Mouse (Mus musculus): Measurements from ENCODE around the gene Mvk. TPM values are rescaled to one million over a fixed set of nuclear protein-coding genes. Genes with fewer than 3 reads are reported as not detected.

Mvk gene
- polyA plus RNA-seq, 1 experiment: 131 TPM

DNA sequence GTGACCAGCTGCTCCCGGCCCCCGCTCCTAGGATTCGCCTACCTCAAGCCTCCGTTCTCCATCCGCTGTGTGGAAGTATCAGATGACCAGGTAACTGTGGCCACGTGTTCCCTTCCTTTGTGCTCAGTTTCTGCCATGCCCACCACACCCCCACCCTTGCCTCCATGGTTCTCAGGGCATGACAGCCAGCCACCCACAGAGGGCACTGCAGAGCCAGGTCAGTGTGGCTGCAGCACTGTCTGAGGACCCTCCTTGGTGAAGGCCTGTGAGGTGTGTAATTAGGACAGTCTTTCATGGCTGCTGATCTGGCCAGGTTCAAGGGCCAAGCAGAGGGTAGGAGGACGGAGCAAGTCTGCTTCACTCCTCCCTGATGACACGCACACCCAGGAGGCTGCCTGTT, 25.5 kb upstream of the Mvk start:
- H3K4me3 ChIP-seq (replicated peaks): no peak overlapping the region
- peaks cover 93% of the 10 kb centered on the region for H3K36me3 ChIP-seq (replicated peaks; ENCODE audit: low read length)

DNA sequence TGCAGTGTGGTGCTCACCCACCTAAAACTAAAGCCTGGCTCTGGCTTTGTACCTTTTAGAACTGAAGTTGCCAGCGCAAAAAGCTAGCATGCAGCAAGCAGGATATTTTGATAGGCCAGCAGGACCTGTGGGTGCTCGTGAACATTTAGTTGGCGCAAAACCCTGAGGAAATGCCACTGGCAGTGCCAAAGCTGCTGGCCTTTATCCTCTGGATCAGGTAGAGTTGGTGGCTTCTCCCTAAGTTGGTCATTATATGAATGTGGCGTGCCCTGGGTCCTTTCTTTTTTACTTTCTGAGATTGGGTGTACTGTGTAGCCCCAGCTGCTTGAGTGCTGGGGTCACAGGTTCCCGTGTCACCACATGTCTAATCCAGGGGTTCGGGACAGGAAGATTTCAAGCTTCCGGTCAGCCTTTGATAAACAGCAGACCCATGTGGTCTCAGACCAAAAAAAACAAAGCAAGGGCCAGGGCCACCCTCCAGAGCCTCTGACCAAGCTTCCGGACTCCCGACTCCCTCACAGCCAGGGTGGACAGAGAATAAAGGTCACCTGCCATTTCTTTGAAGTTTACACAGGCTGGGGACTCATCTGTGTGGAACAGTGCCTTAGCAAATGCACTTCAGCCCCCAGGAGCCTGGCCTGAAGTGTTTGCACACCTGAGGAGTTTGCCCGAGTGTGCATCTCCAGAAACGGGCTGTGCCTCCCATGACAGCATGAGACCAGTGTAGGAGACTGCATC, 22.3 kb upstream of the Mvk start:
- H3K4me3 ChIP-seq (replicated peaks): no peak overlapping the region
- TF ChIP-seq GATA1 (IDR thresholded peaks at IDR 0.05; ENCODE audit: borderline replicate concordance, low read length): no peak
- no peak for TF ChIP-seq FLI1 (IDR thresholded peaks at IDR 0.05; ENCODE audit: low read length)
- H3K27me3 ChIP-seq (replicated peaks): peaks cover 2% of the 10 kb centered on the region
- no peaks in the 10 kb centered on the region for H3K9me3 ChIP-seq
- H3K4me1 ChIP-seq: peaks cover 9% of the 10 kb centered on the region
- H3K36me3 ChIP-seq (replicated peaks; ENCODE audit: low read length): peaks cover 61% of the 10 kb centered on the region

More for the DNA sequence above, 25.5 kb upstream of the Mvk start:
- Histone ChIP-seq H3K4me1 (peaks cover 17% of the 10 kb centered on the region), H3K27me3 (replicated peaks) (no peaks in the 10 kb centered on the region), H3K9me3 (no peaks in the 10 kb centered on the region)
- TF ChIP-seq GATA1 (IDR thresholded peaks at IDR 0.05; ENCODE audit: borderline replicate concordance, low read length) (no peak), FLI1 (IDR thresholded peaks at IDR 0.05; ENCODE audit: low read length) (no peak)

DNA sequence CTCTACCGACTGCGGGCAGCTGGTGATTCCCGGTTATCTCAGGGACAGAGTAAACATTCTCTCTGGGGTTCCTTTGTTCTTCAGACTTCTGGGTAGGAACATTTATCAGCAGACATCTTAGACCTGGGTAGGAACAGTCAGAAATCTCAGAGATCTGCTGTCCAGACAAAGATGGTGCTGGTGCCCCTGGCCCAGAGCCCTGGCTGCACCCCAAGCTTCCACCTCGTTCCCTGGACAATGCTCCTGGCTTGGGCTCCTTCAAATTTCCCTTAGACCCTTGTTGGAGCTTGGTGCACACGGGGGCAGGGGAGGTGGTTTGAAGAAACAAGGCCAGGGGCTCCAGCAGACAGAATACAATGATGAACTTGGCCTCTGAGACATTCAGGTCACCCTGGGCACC, 21.5 kb upstream of the Mvk start:
- H3K27me3 ChIP-seq (replicated peaks): peaks cover 4% of the 10 kb centered on the region
- peaks cover 1% of the 10 kb centered on the region for H3K4me1 ChIP-seq
- H3K36me3 ChIP-seq (replicated peaks; ENCODE audit: low read length): peaks cover 53% of the 10 kb centered on the region
- no peak for TF ChIP-seq FLI1 (IDR thresholded peaks at IDR 0.05; ENCODE audit: low read length)
- TF ChIP-seq GATA1 (IDR thresholded peaks at IDR 0.05; ENCODE audit: borderline replicate concordance, low read length): no peak
- H3K9me3 ChIP-seq: no peaks in the 10 kb centered on the region
- no peak overlapping the region for H3K4me3 ChIP-seq (replicated peaks)

DNA sequence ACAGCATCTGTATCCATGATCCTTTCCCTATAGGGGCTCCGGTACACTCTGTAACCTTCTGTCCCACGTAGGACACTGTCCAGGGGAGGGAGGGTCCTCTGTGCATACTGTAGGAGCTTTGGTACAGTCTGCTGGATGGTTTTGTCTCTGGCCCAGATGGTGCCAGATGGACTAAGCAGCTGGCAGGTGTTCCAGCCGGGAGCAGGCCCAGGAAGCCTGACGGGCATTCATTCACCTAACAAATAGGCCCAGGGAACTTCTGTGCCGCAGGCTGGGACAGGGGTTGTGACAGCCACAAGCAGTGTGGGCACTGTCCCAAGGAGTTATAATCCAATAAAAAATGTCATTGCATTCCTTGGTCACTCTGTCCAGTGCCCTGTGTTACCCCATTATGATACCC, 20.1 kb upstream of the Mvk start:
- no peak for TF ChIP-seq FLI1 (IDR thresholded peaks at IDR 0.05; ENCODE audit: low read length)
- no peak for TF ChIP-seq GATA1 (IDR thresholded peaks at IDR 0.05; ENCODE audit: borderline replicate concordance, low read length)
- Histone ChIP-seq H3K36me3 (replicated peaks; ENCODE audit: low read length) (peaks cover 39% of the 10 kb centered on the region), H3K4me3 (replicated peaks) (no peak overlapping the region)

DNA sequence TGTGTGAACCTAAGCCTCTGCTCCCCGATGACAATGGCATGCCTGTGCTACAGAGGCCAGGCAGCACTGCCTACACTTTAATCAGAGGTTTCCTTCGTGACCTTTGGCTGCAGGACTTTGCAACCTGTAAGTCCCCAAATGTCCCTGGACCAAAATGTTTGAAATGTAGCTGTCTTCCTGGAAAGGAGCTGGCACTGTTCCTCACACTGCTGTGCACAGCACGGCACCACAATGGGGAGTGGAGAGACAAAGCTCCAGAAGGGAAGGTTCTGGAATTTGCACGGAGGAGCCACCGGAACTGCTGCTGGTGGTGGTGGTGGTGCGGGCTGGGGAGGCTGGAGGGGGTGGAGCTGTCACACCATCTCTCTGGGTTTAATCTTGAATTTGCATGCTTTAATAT, 17.3 kb upstream of the Mvk start:
- Histone ChIP-seq H3K36me3 (replicated peaks; ENCODE audit: low read length) (peaks cover 11% of the 10 kb centered on the region), H3K4me3 (replicated peaks) (no peak overlapping the region), H3K9me3 (no peaks in the 10 kb centered on the region), H3K27me3 (replicated peaks) (peaks cover 26% of the 10 kb centered on the region), H3K4me1 (no peaks in the 10 kb centered on the region; the same call in 1 of the 2 replicates)
- TF ChIP-seq GATA1 (IDR thresholded peaks at IDR 0.05; ENCODE audit: borderline replicate concordance, low read length) (no peak), FLI1 (IDR thresholded peaks at IDR 0.05; ENCODE audit: low read length) (no peak)

More for the DNA sequence above, 20.1 kb upstream of the Mvk start:
- Histone ChIP-seq H3K9me3 (no peaks in the 10 kb centered on the region), H3K27me3 (replicated peaks) (peaks cover 17% of the 10 kb centered on the region), H3K4me1 (no peaks in the 10 kb centered on the region; the same call in 1 of the 2 replicates)

DNA sequence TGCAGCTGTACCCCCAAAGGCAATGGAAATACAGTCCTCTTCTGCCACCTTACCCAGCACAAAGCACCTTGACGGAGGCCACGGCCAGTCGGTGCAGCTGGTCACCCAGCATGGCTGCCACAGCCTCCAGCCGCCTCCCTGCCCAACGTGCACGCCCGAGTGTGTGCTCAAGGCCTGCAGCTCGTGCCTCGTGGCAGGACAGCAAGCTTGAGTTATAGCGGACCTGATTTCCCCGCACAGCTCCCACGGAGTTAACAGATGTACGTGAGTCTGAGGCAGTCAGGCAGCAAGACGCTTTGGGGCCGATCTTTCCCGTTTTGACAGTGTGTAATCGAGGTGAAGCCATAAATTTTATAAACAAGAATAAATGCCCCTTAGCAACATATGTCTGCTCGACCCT, 15.4 kb upstream of the Mvk start:
- no peak overlapping the region for H3K4me3 ChIP-seq (replicated peaks)
- no peak for TF ChIP-seq GATA1 (IDR thresholded peaks at IDR 0.05; ENCODE audit: borderline replicate concordance, low read length)
- H3K9me3 ChIP-seq: no peaks in the 10 kb centered on the region
- H3K4me1 ChIP-seq: no peaks in the 10 kb centered on the region; the same call in 1 of the 2 replicates
- H3K36me3 ChIP-seq (replicated peaks; ENCODE audit: low read length): peaks cover 10% of the 10 kb centered on the region
- peaks cover 26% of the 10 kb centered on the region for H3K27me3 ChIP-seq (replicated peaks)

DNA sequence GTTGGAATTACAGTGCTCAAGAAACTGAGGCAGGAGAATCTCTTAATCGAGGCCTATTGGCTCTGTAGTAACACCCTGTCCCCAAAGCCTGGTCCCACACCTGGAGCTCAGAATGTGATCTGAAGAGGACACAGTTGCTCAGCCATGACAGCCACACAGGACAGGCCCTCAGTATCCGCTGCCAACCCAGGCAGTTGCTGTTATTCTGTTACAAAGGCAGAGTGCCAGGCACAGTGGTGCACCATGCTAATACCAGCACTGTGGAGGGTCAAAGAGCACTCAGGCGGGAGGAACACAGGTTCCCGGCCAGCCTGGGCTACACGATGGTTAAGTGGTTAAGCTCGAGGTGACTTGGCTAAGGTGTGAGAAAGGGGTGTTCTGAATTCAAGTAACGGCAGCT, 14.3 kb upstream of the Mvk start:
- no peak overlapping the region for H3K4me3 ChIP-seq (replicated peaks)
- TF ChIP-seq FLI1 (IDR thresholded peaks at IDR 0.05; ENCODE audit: low read length): no peak
- no peak for TF ChIP-seq GATA1 (IDR thresholded peaks at IDR 0.05; ENCODE audit: borderline replicate concordance, low read length)
- H3K4me1 ChIP-seq: no peaks in the 10 kb centered on the region; the same call in 1 of the 2 replicates
- peaks cover 21% of the 10 kb centered on the region for H3K36me3 ChIP-seq (replicated peaks; ENCODE audit: low read length)
- peaks cover 26% of the 10 kb centered on the region for H3K27me3 ChIP-seq (replicated peaks)
- H3K9me3 ChIP-seq: no peaks in the 10 kb centered on the region

DNA sequence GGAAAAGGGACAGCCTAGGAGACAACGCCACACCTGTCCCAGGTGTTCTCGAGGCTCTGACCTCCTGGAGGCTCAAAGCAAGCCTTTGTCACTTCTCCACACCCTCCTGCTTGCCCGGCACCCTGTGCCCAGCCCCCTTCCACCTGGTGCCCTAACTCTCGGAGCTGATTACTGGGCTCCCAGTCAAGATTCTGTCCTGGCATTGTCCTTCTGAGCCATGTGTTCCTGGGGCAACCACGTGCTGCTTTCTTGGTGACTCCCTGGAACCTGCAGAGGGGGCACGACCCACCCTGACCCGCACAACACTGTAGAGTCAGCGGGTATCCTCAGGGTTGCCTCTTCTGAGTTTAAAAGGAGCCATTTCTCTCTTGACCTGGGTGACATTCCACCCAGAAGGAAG, 9.7 kb upstream of the Mvk start:
- H3K27me3 ChIP-seq (replicated peaks): peaks cover 8% of the 10 kb centered on the region
- no peak overlapping the region for H3K4me3 ChIP-seq (replicated peaks)
- peaks cover 4% of the 10 kb centered on the region; the same call in 1 of the 2 replicates for H3K4me1 ChIP-seq
- TF ChIP-seq GATA1 (IDR thresholded peaks at IDR 0.05; ENCODE audit: borderline replicate concordance, low read length): no peak
- no peak for TF ChIP-seq FLI1 (IDR thresholded peaks at IDR 0.05; ENCODE audit: low read length)
- peaks cover 65% of the 10 kb centered on the region for H3K36me3 ChIP-seq (replicated peaks; ENCODE audit: low read length)
- H3K9me3 ChIP-seq: no peaks in the 10 kb centered on the region

DNA sequence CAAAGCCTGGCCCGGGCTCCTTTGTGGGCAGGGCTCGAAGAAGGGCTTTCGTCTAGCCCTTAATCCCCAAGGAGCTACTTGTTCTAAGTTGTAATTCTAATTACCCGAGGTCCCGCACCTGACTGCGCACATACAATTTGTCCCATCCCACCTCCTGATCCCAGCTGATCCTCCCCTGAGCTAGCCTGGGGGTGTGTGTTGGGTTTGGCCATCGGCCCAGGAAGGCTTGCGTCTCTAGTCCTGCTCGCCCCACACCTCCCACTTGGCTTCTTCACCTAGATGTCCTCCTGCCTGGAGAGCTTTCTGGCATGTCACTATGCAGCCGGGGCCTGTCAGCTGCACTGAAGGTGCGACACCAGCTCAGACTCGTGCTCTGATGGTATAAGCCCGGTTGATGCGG, 8.5 kb upstream of the Mvk start:
- H3K36me3 ChIP-seq (replicated peaks; ENCODE audit: low read length): peaks cover 71% of the 10 kb centered on the region
- H3K27me3 ChIP-seq (replicated peaks): peaks cover 2% of the 10 kb centered on the region
- H3K9me3 ChIP-seq: no peaks in the 10 kb centered on the region
- TF ChIP-seq GATA1 (IDR thresholded peaks at IDR 0.05; ENCODE audit: borderline replicate concordance, low read length): no peak
- H3K4me1 ChIP-seq: peaks cover 5% of the 10 kb centered on the region; the same call in 1 of the 2 replicates
- no peak overlapping the region for H3K4me3 ChIP-seq (replicated peaks)

DNA sequence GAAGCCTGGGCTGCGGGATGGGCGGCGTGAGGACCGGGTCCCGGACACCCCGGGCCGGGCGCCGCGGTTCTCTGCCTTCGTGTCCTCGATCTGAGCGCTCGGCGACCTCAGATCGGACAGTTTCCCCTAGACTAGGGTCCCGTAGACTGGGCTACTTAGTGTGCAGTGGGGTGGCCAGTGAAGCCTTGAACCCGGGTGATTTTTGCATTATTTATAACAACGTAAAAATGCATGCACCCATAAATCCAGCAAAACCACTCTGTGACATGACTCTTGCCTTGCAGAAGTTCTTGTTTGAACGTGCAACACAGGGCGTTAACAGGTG, 261 bp downstream of the Mvk start:
- Histone ChIP-seq H3K36me3 (replicated peaks; ENCODE audit: low read length) (peaks cover 50% of the 10 kb centered on the region), H3K9me3 (no peaks in the 10 kb centered on the region)
- no peak for TF ChIP-seq FLI1 (IDR thresholded peaks at IDR 0.05; ENCODE audit: low read length)
- no peak for TF ChIP-seq GATA1 (IDR thresholded peaks at IDR 0.05; ENCODE audit: borderline replicate concordance, low read length)

More for the DNA sequence above, 261 bp downstream of the Mvk start:
- Histone ChIP-seq H3K4me3 (replicated peaks) (peak overlapping the region; percentile 90), H3K4me1 (peaks cover 26% of the 10 kb centered on the region), H3K27me3 (replicated peaks) (no peaks in the 10 kb centered on the region)

All from megakaryocyte, embryonic 14.5 days (primary cell).